Mouse (Mus musculus) MEL (cell line): ENCODE results near the gene Myh3. TPM values are rescaled to one million over a fixed set of nuclear protein-coding genes. Genes with fewer than 3 reads are reported as not detected.

ENCODE experiments used
- DNase-seq: peaks from one replicate; pipeline ENCODE4 v3.0.0; 2011; ENCODE audit warnings: low read depth, low spot score
- H3K27ac ChIP-seq: 2 replicates; pipeline ENCODE4 v1.5.1; 2012; ENCODE audit warnings: low read depth, mild to moderate bottlenecking, control low read depth, low read length, moderate library complexity; ENCODE audit not compliant: control insufficient read depth
- H3K27me3 ChIP-seq, 2 experiments: fragments of 150-350 bp in 1 of 2; sonication (generic) in 1 of 2; 2 replicates each; pipeline ENCODE4 v1.6.1; 2012; ENCODE audit warnings: low read length in 2 of 2, mild to moderate bottlenecking in 2 of 2, improper control_type of control experiment in 1 of 2, moderate library complexity in 1 of 2; ENCODE audit not compliant: insufficient read depth in 2 of 2, control insufficient read depth in 1 of 2
- H3K36me3 ChIP-seq, 2 experiments: 2 replicates each; pipeline ENCODE4 v1.6.1; 2012 to 2014; ENCODE audit warnings: low read length in 2 of 2, improper control_type of control experiment in 1 of 2, inconsistent platforms in 1 of 2, mild to moderate bottlenecking in 1 of 2; ENCODE audit not compliant: insufficient read depth in 2 of 2, control insufficient read depth in 1 of 2
- H3K4me1 ChIP-seq, 2 experiments: fragments of 150-350 bp in 1 of 2; sonication (generic) in 1 of 2; 2 replicates each; pipeline ENCODE4 v1.6.1; 2012; ENCODE audit warnings: low read length in 2 of 2, improper control_type of control experiment in 1 of 2, mild to moderate bottlenecking in 1 of 2; ENCODE audit not compliant: insufficient read depth in 2 of 2, control insufficient read depth in 1 of 2
- H3K4me3 ChIP-seq, 2 experiments: fragments of 150-350 bp in 1 of 2; sonication (generic) in 1 of 2; 2 replicates each; pipeline ENCODE4 v1.5.1; 2012; ENCODE audit warnings: low read depth in 2 of 2, low read length in 2 of 2, mild to moderate bottlenecking in 2 of 2, moderate library complexity in 2 of 2, control low read depth in 1 of 2, improper control_type of control experiment in 1 of 2; ENCODE audit not compliant: control insufficient read depth in 1 of 2, insufficient read depth in 1 of 2
- H3K79me2 ChIP-seq: 2 replicates; pipeline ENCODE4 v1.6.1; 2012; ENCODE audit warnings: mild to moderate bottlenecking, low read length, moderate library complexity; ENCODE audit not compliant: control insufficient read depth, poor library complexity, insufficient read depth
- H3K9ac ChIP-seq: 2 replicates; pipeline ENCODE4 v1.6.1; 2012; ENCODE audit warnings: low read depth, mild to moderate bottlenecking, control low read depth, low read length, moderate library complexity; ENCODE audit not compliant: control insufficient read depth, poor library complexity, severe bottlenecking
- H3K9me3 ChIP-seq: fragments of 150-350 bp; sonication (generic); replicated peaks from 2 replicates; pipeline ENCODE4 v1.6.1; 2012; ENCODE audit warnings: mild to moderate bottlenecking, low read length, improper control_type of control experiment, moderate library complexity; ENCODE audit not compliant: insufficient read depth
- CHD2 ChIP-seq: IDR thresholded peaks from 2 replicates; pipeline ENCODE4 v1.6.1; 2011; ENCODE audit warnings: low read length, improper control_type of control experiment
- CTCF ChIP-seq, 3 experiments: IDR thresholded peaks in 2 of 3; conservative IDR thresholded peaks in 1 of 3; 2 replicates each; pipeline ENCODE4 v1.5.1; 2011 to 2012; ENCODE audit warnings: low read length in 3 of 3, low read depth in 2 of 3, mild to moderate bottlenecking in 2 of 3, improper control_type of control experiment in 1 of 3, inconsistent platforms in 1 of 3, mixed read lengths in 1 of 3, moderate library complexity in 1 of 3; ENCODE audit not compliant: control insufficient read depth in 1 of 3, insufficient read depth in 1 of 3, poor library complexity in 1 of 3, severe bottlenecking in 1 of 3
- E2F4 ChIP-seq: IDR thresholded peaks from 2 replicates; pipeline ENCODE4 v1.6.1; 2011; ENCODE audit warnings: low read depth, low read length, improper control_type of control experiment, borderline replicate concordance
- ELF1 ChIP-seq: IDR thresholded peaks from 2 replicates; pipeline ENCODE4 v1.6.1; 2014; ENCODE audit warnings: low read depth, mild to moderate bottlenecking, inconsistent platforms, low read length, improper control_type of control experiment, moderate library complexity
- EP300 ChIP-seq, 2 experiments: IDR thresholded peaks; 2 replicates each; pipeline ENCODE4 v1.6.1; 2011; ENCODE audit warnings: improper control_type of control experiment in 2 of 2, low read length in 2 of 2, low read depth in 1 of 2, mild to moderate bottlenecking in 1 of 2
- GATA1 ChIP-seq: IDR thresholded peaks from 2 replicates; pipeline ENCODE4 v1.6.1; 2011; ENCODE audit warnings: low read depth, low read length, improper control_type of control experiment
- HCFC1 ChIP-seq: IDR thresholded peaks from 2 replicates; pipeline ENCODE4 v1.6.1; 2012; ENCODE audit warnings: low read depth, mild to moderate bottlenecking, inconsistent platforms, low read length, improper control_type of control experiment, moderate library complexity
- KAT2A ChIP-seq: conservative IDR thresholded peaks from 2 replicates; pipeline ENCODE4 v1.6.1; 2012; ENCODE audit warnings: low read depth, low read length, improper control_type of control experiment, inconsistent platforms
- MAFK ChIP-seq: IDR thresholded peaks from 2 replicates; pipeline ENCODE4 v1.6.1; 2011; ENCODE audit warnings: low read depth, mild to moderate bottlenecking, low read length, improper control_type of control experiment, borderline replicate concordance
- MXI1 ChIP-seq: IDR thresholded peaks from 2 replicates; pipeline ENCODE4 v1.6.1; 2011; ENCODE audit warnings: mild to moderate bottlenecking, low read depth, low read length, improper control_type of control experiment
- MYB ChIP-seq: IDR thresholded peaks from 2 replicates; pipeline ENCODE4 v1.6.1; 2011; ENCODE audit warnings: mild to moderate bottlenecking, low read depth, low read length, improper control_type of control experiment
- NELFE ChIP-seq: IDR thresholded peaks from 2 replicates; pipeline ENCODE4 v1.6.1; 2011; ENCODE audit warnings: low read depth, low read length, improper control_type of control experiment
- NRF1 ChIP-seq: IDR thresholded peaks from 2 replicates; pipeline ENCODE4 v1.6.1; 2014; ENCODE audit warnings: low read depth, mild to moderate bottlenecking, inconsistent platforms, low read length, improper control_type of control experiment, moderate library complexity; ENCODE audit not compliant: poor library complexity, insufficient read depth, severe bottlenecking
- RAD21 ChIP-seq: IDR thresholded peaks from 2 replicates; pipeline ENCODE4 v1.6.1; 2011; ENCODE audit warnings: mild to moderate bottlenecking, low read depth, low read length, improper control_type of control experiment
- SIN3A ChIP-seq: IDR thresholded peaks from 2 replicates; pipeline ENCODE4 v1.6.1; 2012; ENCODE audit warnings: low read length, improper control_type of control experiment, inconsistent platforms
- TBP ChIP-seq: IDR thresholded peaks from 2 replicates; pipeline ENCODE4 v1.8.0; 2011; ENCODE audit warnings: low read depth, low read length, improper control_type of control experiment
- ZKSCAN1 ChIP-seq: IDR thresholded peaks from 2 replicates; pipeline ENCODE4 v1.6.1; 2012; ENCODE audit warnings: low read depth, mild to moderate bottlenecking, inconsistent platforms, low read length, improper control_type of control experiment, moderate library complexity
- ZMIZ1 ChIP-seq: IDR thresholded peaks from 2 replicates; pipeline ENCODE4 v1.6.1; 2012; ENCODE audit warnings: low read depth, mild to moderate bottlenecking, inconsistent platforms, low read length, improper control_type of control experiment, moderate library complexity
- polyA plus RNA-seq, 2 experiments: library from polyadenylated mRNA; stranded (reverse) in 1 of 2; unstranded in 1 of 2; fragments of >175 nt in 1 of 2; fragments of >200 nt in 1 of 2; gene quantifications; 2 replicates each; pipeline versions ENCODE4 v1.2.1 to v1.2.4; 2012; ENCODE audit warnings: low replicate concordance in 2 of 2, low read depth in 1 of 2; ENCODE audit not compliant: insufficient read length in 2 of 2, insufficient read depth in 1 of 2, missing spikeins in 1 of 2
- total RNA-seq: library from RNA; depleted of rRNA; stranded (reverse); fragments of 300-350 nt; gene quantifications from 2 replicates; pipeline ENCODE4 v1.2.3, GENCODE M21; 2012

The Myh3 gene
- total and polyA plus RNA-seq, 3 experiments, result 0.81 to 1.7 TPM; not detected in 1

DNA sequence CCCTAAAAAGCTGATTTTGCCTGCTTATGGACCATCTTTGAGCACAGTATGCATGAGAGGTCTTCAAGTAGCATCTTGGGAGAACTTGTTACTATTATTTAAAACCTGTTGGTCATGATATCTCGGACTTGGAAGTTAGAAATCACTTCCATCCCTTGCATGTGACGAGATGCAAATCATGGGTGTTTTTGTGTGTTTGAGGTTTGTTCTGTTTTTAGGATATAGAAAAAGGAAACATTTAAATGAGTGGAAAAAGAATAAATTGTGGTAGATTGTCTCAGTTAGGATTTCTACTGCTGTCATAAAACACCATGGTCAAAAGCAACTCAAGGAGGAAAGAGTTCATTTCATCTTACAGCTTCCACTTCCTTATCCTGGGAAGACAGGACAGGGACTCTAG, 57.4 kb downstream of the Myh3 start:
- H3K27ac ChIP-seq, result no peak overlapping the region
- H3K79me2 ChIP-seq, result no peaks in the 10 kb centered on the region
- H3K9ac ChIP-seq, result no peak overlapping the region
- H3K9me3 ChIP-seq, result no peaks in the 10 kb centered on the region
- H3K4me1 ChIP-seq, result no peaks in the 10 kb centered on the region
- H3K36me3 ChIP-seq, result no peaks in the 10 kb centered on the region
- no peaks in the 10 kb centered on the region; a peak in 2 of 4 replicates for H3K27me3 ChIP-seq
- no peak for TF ChIP-seq E2F4
- no peak for TF ChIP-seq HCFC1
- no peak overlapping the region for H3K4me3 ChIP-seq
- DNase-seq, result no peak

DNA sequence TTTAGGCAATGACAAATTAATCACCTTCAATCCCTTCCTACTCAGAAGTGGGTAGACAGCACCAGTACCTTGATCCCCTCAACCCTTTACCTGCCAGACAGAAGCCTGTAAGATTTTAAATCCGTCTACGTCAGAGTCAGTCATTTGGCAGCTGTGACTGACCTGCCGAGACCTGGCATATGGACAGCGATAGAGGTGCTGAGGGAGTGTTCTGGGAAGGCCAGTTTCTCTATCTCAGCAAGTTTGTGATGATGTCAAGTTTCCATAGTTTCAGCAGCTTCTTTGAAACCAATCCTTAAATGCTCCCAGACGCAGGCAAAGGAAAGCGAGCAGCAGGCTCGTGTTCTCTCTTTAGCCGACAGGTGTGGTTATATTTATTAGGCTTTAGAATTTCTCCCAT, 61.5 kb downstream of the Myh3 start:
- H3K9ac ChIP-seq, result no peak overlapping the region
- TF ChIP-seq NRF1 (no peak), GATA1 (no peak), HCFC1 (no peak), MYB (no peak), ZKSCAN1 (no peak), MAFK (no peak), ELF1 (no peak), CHD2 (no peak), TBP (no peak), RAD21 (no peak), EP300 (IDR thresholded peaks at IDR 0.05; ENCODE audit: low read depth in 1 of 2, low read length in 2 of 2) (no peak), MXI1 (no peak)
- TF ChIP-seq, all 39 proteins: peak for 0
- no peaks in the 10 kb centered on the region for H3K27me3 ChIP-seq
- H3K4me3 ChIP-seq, result no peak overlapping the region
- H3K79me2 ChIP-seq, result no peaks in the 10 kb centered on the region
- H3K9me3 ChIP-seq, result no peaks in the 10 kb centered on the region
- H3K36me3 ChIP-seq, result no peaks in the 10 kb centered on the region
- H3K4me1 ChIP-seq, result no peaks in the 10 kb centered on the region
- no peak overlapping the region for H3K27ac ChIP-seq
- DNase-seq, result no peak

- H3K36me3 ChIP-seq, result no peaks in the 10 kb centered on the region
- no peak for DNase-seq
- no peaks in the 10 kb centered on the region for H3K9me3 ChIP-seq
- H3K79me2 ChIP-seq, result no peaks in the 10 kb centered on the region
- H3K27me3 ChIP-seq, result no peaks in the 10 kb centered on the region
- no peak overlapping the region for H3K4me3 ChIP-seq
- TF ChIP-seq CTCF (IDR thresholded peaks at IDR 0.05 in 2 of 3, conservative IDR thresholded peaks at IDR 0.05 in 1 of 3; ENCODE audit: control insufficient read depth in 1 of 3, insufficient read depth in 1 of 3, low read depth in 2 of 3, low read length in 3 of 3, poor library complexity in 1 of 3, severe bottlenecking in 1 of 3) (no peak), ZMIZ1 (no peak), NELFE (no peak), KAT2A (no peak), SIN3A (no peak)
- TF ChIP-seq, all 39 proteins: peak for 0
- Histone ChIP-seq H3K27ac (no peak overlapping the region), H3K4me1 (no peaks in the 10 kb centered on the region), H3K9ac (no peak overlapping the region)
These were observed 62.1 kb downstream of the Myh3 start for GRCm38 (mm10) chr11:67140175-67140574.
